Mouse (Mus musculus): Measurements from ENCODE around the gene Them5. TPM values are rescaled to one million over a fixed set of nuclear protein-coding genes. Genes with fewer than 3 reads are reported as not detected.

The Them5 gene
- polyA plus RNA-seq, 1 experiment from 2014 or later = not detected

- H3K9me3 ChIP-seq (ENCODE audit: control insufficient read depth, low read length) = no peaks in the 10 kb centered on the region
- no peaks in the 10 kb centered on the region for H3K27me3 ChIP-seq (ENCODE audit: control insufficient read depth, insufficient read depth, low read length)
- no peaks in the 10 kb centered on the region for H3K36me3 ChIP-seq (replicated peaks; ENCODE audit: control insufficient read depth, insufficient read depth)
- H3K27ac ChIP-seq = no peak overlapping the region
- ATAC-seq (ENCODE audit: low FRiP score) (no peak), DNase-seq (ENCODE audit: low spot score) (no peak)
- H3K4me2 ChIP-seq (replicated peaks) = no peak overlapping the region
- H3K9ac ChIP-seq = no peak overlapping the region
- H3K4me3 ChIP-seq (replicated peaks; ENCODE audit: low read length) = no peak overlapping the region
- peaks cover 13% of the 10 kb centered on the region; the same call in 1 of the 2 replicates for H3K4me1 ChIP-seq (replicated peaks; ENCODE audit: control insufficient read depth, insufficient read depth, low read length)
Measured at GRCm38 (mm10) chr3:94374636-94375035, 32.7 kb downstream of the Them5 start.

DNA sequence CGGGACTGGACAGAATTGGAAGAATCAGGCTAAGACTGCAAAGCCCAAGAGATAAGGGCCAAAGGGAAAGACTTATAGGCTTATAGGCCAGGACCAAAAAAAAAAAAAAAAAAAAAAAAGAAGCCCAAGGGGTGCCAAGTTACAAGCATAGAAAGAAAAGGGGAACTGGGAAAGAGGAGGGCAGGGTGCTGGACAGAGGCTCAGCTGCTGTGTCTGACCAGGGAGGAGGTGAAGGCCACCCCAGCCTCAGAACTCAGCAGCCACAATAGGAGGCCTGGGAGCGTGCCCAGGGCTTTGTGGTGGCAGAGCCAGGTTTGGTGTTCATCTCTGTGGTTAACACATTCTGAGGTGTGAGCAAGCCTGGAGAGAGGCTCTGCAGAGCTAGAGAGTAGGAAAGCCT lies 33.2 kb downstream of the Them5 start:
- DNase-seq (ENCODE audit: low spot score) (no peak), ATAC-seq (ENCODE audit: low FRiP score) (no peak)
- 76% methylated on average over 2 of the region's 2 CpGs for WGBS
- H3K4me2 ChIP-seq (replicated peaks) = no peak overlapping the region
- no peak overlapping the region for H3K27ac ChIP-seq
- peaks cover 13% of the 10 kb centered on the region; the same call in 1 of the 2 replicates for H3K4me1 ChIP-seq (replicated peaks; ENCODE audit: control insufficient read depth, insufficient read depth, low read length)
- no peak overlapping the region for H3K4me3 ChIP-seq (replicated peaks; ENCODE audit: low read length)
- no peak overlapping the region for H3K9ac ChIP-seq
- H3K9me3 ChIP-seq (ENCODE audit: control insufficient read depth, low read length) = no peaks in the 10 kb centered on the region
- H3K27me3 ChIP-seq (ENCODE audit: control insufficient read depth, insufficient read depth, low read length) = no peaks in the 10 kb centered on the region
- H3K36me3 ChIP-seq (replicated peaks; ENCODE audit: control insufficient read depth, insufficient read depth) = no peaks in the 10 kb centered on the region

DNA sequence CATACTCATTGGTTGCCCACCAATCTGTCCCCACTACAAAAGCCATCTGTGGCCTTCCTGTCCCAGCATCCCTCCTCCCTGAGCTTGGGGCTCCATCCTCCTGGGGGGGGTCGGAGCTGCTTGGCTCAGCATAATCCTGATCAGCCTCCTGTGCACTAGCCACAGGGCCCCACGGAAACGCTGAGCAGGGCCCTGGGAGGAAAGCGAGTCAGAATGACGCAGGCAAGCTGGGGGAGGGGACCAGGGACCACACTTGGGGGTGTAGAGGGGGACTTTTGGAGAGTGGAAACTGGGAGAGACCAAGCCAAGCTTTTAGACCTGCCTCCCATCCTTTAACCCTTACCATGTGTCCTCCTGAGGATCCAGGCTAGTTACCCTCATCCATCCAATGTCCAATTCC lies 34.0 kb downstream of the Them5 start:
- no peak overlapping the region for H3K4me2 ChIP-seq (replicated peaks)
- peaks cover 13% of the 10 kb centered on the region; the same call in 1 of the 2 replicates for H3K4me1 ChIP-seq (replicated peaks; ENCODE audit: control insufficient read depth, insufficient read depth, low read length)
- H3K4me3 ChIP-seq (replicated peaks; ENCODE audit: low read length) = no peak overlapping the region
- WGBS = 57% methylated on average over 5 of the region's 5 CpGs
- ATAC-seq (ENCODE audit: low FRiP score) (no peak), DNase-seq (ENCODE audit: low spot score) (no peak)
- H3K27ac ChIP-seq = no peak overlapping the region
- H3K27me3 ChIP-seq (ENCODE audit: control insufficient read depth, insufficient read depth, low read length) = no peaks in the 10 kb centered on the region
- no peaks in the 10 kb centered on the region for H3K36me3 ChIP-seq (replicated peaks; ENCODE audit: control insufficient read depth, insufficient read depth)
- no peak overlapping the region for H3K9ac ChIP-seq
- no peaks in the 10 kb centered on the region for H3K9me3 ChIP-seq (ENCODE audit: control insufficient read depth, low read length)

DNA sequence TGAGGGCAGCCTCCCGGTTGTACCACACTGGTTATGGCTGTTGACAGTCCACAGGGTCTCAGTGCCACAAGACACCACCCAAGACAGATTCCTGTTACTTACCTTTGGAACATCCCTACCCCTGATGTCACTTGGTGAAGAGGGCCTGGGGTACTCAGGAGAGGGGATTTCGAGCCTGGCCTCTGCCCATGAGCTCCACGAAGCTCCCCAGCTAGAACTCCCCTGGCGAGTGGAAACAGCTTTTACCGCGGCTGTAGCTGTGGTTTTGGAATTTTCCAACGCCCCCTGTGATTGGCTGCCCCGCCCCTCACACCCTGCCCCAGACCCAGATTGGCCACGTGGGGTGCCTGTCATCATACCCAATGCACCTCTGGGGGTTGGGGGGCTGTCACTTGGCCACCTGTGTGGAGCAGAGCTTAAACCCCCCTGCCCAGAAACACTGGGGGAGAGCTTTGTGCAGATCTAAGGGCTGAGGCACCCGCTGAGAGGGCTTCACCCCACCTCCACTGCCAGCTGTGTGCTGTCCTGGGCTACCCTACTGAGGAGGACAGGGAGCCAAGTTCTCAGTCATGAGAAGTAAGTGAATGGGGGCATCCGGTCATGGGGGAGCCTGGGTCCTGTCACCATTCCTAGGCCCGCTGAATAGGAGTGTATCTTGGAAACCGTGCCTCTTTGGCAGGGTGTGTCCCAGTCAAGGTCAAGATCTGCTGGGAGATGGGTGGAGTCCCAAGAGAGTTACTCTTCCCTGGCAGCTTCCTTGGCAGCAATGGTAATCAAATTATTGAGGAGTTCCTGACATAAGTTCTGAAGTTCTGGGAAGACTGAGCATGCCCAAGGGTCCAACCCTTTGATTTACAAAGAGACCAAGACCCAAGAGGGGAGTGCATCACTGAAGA lies 35.4 kb downstream of the Them5 start:
- no peaks in the 10 kb centered on the region for H3K36me3 ChIP-seq (replicated peaks; ENCODE audit: control insufficient read depth, insufficient read depth)
- no peaks in the 10 kb centered on the region for H3K27me3 ChIP-seq (ENCODE audit: control insufficient read depth, insufficient read depth, low read length)
- no peak overlapping the region for H3K4me2 ChIP-seq (replicated peaks)
- DNase-seq (ENCODE audit: low spot score) = no peak
- 26% methylated on average over 13 of the region's 13 CpGs for WGBS
- no peak overlapping the region for H3K27ac ChIP-seq
- no peaks in the 10 kb centered on the region for H3K9me3 ChIP-seq (ENCODE audit: control insufficient read depth, low read length)
- ATAC-seq (ENCODE audit: low FRiP score) = no peak
- peaks cover 9% of the 10 kb centered on the region; the same call in 1 of the 2 replicates for H3K4me1 ChIP-seq (replicated peaks; ENCODE audit: control insufficient read depth, insufficient read depth, low read length)
- H3K9ac ChIP-seq = no peak overlapping the region
- no peak overlapping the region for H3K4me3 ChIP-seq (replicated peaks; ENCODE audit: low read length)

DNA sequence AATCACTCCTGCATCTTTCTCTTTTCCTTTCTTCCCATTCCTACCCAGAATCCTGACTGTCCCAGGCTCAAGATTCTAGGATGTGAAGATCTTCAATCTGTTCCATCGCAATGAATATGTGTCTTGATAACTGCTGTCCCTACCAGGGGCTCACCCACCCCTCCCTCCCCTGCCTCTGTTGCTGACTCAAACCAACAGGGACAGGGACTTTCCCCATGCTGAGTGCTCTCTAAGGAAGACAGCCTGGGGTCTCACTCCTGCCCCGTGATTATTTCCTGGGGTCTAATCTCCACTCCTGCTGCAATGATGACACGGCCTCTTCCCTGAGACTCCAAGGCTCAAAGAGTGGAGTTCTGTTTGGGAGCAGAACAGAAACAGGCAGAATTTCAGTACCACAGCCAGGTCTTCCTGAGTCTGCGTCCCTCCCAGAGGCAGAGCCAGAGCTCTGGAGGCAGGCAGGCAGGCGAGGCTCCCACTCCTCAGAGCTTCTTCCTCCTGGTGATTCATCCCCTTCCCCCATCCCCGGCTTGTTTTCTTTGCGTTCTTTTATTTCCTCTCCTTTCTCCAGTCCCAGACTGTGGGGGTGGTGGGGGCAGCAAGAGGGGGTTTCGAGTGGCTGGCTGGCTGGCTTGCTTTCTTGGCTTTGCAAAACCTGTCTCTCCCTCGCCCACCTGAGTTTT lies 38.1 kb downstream of the Them5 start:
- 30% methylated on average over 9 of the region's 9 CpGs for WGBS
- no peaks in the 10 kb centered on the region for H3K9me3 ChIP-seq (ENCODE audit: control insufficient read depth, low read length)
- ATAC-seq (ENCODE audit: low FRiP score) (no peak), DNase-seq (ENCODE audit: low spot score) (no peak)
- no peaks in the 10 kb centered on the region for H3K4me1 ChIP-seq (replicated peaks; ENCODE audit: control insufficient read depth, insufficient read depth, low read length)
- H3K9ac ChIP-seq = no peak overlapping the region
- no peaks in the 10 kb centered on the region for H3K36me3 ChIP-seq (replicated peaks; ENCODE audit: control insufficient read depth, insufficient read depth)
- H3K4me2 ChIP-seq (replicated peaks) = no peak overlapping the region
- no peak overlapping the region for H3K4me3 ChIP-seq (replicated peaks; ENCODE audit: low read length)
- H3K27me3 ChIP-seq (ENCODE audit: control insufficient read depth, insufficient read depth, low read length) = no peaks in the 10 kb centered on the region
- no peak overlapping the region for H3K27ac ChIP-seq

GRCm38 (mm10) chr3:94382308-94382707 lies 40.4 kb downstream of the Them5 start:
- ATAC-seq (ENCODE audit: low FRiP score) (no peak), DNase-seq (ENCODE audit: low spot score) (no peak)
- Histone ChIP-seq H3K9ac (no peak overlapping the region), H3K36me3 (replicated peaks; ENCODE audit: control insufficient read depth, insufficient read depth) (no peaks in the 10 kb centered on the region), H3K4me1 (replicated peaks; ENCODE audit: control insufficient read depth, insufficient read depth, low read length) (no peaks in the 10 kb centered on the region), H3K9me3 (ENCODE audit: control insufficient read depth, low read length) (no peaks in the 10 kb centered on the region), H3K4me3 (replicated peaks; ENCODE audit: low read length) (no peak overlapping the region), H3K27ac (no peak overlapping the region), H3K4me2 (replicated peaks) (no peak overlapping the region), H3K27me3 (ENCODE audit: control insufficient read depth, insufficient read depth, low read length) (no peaks in the 10 kb centered on the region)
- WGBS = 80% methylated on average over 5 of the region's 5 CpGs

DNA sequence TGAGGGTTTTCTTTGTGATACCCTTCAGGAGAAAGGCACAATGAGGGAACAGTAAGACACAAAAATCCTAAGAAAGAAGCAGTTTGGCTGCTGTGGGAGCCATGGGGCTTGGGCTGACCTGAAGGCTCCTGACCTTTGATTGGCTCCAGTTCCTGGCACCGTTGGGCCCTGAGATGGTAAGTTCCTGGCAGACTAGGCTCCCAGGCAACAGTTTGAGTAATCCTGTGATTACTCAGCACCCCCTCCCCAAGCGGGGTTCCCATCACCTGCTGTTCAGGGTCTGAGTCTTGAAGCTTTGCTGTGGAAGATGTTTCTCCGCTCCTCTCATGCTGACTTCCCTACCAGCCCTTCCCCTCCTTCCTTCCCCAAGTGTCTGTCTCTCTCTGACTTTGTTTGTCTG lies 41.6 kb downstream of the Them5 start:
- DNase-seq (ENCODE audit: low spot score) = no peak
- H3K36me3 ChIP-seq (replicated peaks; ENCODE audit: control insufficient read depth, insufficient read depth) = no peaks in the 10 kb centered on the region
- no peak for ATAC-seq (ENCODE audit: low FRiP score)
- H3K4me3 ChIP-seq (replicated peaks; ENCODE audit: low read length) = no peak overlapping the region
- no peak overlapping the region for H3K9ac ChIP-seq
- 88% methylated on average over 3 of the region's 3 CpGs for WGBS
- no peaks in the 10 kb centered on the region for H3K9me3 ChIP-seq (ENCODE audit: control insufficient read depth, low read length)
- H3K4me2 ChIP-seq (replicated peaks) = no peak overlapping the region
- no peak overlapping the region for H3K27ac ChIP-seq
- no peaks in the 10 kb centered on the region for H3K27me3 ChIP-seq (ENCODE audit: control insufficient read depth, insufficient read depth, low read length)
- no peaks in the 10 kb centered on the region for H3K4me1 ChIP-seq (replicated peaks; ENCODE audit: control insufficient read depth, insufficient read depth, low read length)

DNA sequence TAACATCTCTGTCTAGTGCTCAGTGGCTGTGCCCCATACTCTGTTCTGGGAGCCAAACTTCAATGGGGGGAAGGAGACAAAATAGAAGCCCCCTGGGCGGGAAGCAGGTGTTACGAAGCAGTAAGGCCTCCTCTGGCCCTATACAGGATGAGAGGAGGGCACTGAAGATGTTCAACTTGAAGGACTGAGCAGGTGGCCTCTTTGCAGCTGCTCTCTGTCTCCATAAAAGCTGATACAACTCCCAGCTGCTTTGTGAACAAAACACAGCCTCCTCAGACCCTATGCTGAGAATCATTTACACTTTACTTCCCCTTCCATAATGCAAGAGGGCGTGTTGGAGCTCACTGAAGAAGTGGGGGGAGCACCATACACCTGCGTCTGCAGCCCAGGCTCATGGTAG lies 44.8 kb downstream of the Them5 start:
- no peaks in the 10 kb centered on the region for H3K36me3 ChIP-seq (replicated peaks; ENCODE audit: control insufficient read depth, insufficient read depth)

GRCm38 (mm10) chr3:94387391-94387790 lies 45.5 kb downstream of the Them5 start:
- WGBS = 93% methylated on average over 10 of the region's 10 CpGs

More for the DNA sequence above, 44.8 kb downstream of the Them5 start:
- H3K9me3 ChIP-seq (ENCODE audit: control insufficient read depth, low read length) = no peaks in the 10 kb centered on the region
- no peak overlapping the region for H3K27ac ChIP-seq
- ATAC-seq (ENCODE audit: low FRiP score) = no peak
- no peak for DNase-seq (ENCODE audit: low spot score)
- 74% methylated on average over 4 of the region's 4 CpGs for WGBS
- H3K9ac ChIP-seq = no peak overlapping the region
- no peaks in the 10 kb centered on the region for H3K4me1 ChIP-seq (replicated peaks; ENCODE audit: control insufficient read depth, insufficient read depth, low read length)
- H3K27me3 ChIP-seq (ENCODE audit: control insufficient read depth, insufficient read depth, low read length) = no peaks in the 10 kb centered on the region
- H3K4me3 ChIP-seq (replicated peaks; ENCODE audit: low read length) = no peak overlapping the region
- H3K4me2 ChIP-seq (replicated peaks) = no peak overlapping the region

More at GRCm38 (mm10) chr3:94387391-94387790, 45.5 kb downstream of the Them5 start:
- H3K9ac ChIP-seq = no peak overlapping the region
- no peak overlapping the region for H3K4me3 ChIP-seq (replicated peaks; ENCODE audit: low read length)
- no peaks in the 10 kb centered on the region for H3K27me3 ChIP-seq (ENCODE audit: control insufficient read depth, insufficient read depth, low read length)
- H3K4me1 ChIP-seq (replicated peaks; ENCODE audit: control insufficient read depth, insufficient read depth, low read length) = no peaks in the 10 kb centered on the region
- H3K4me2 ChIP-seq (replicated peaks) = no peak overlapping the region
- H3K36me3 ChIP-seq (replicated peaks; ENCODE audit: control insufficient read depth, insufficient read depth) = no peaks in the 10 kb centered on the region
- DNase-seq (ENCODE audit: low spot score) = no peak
- H3K27ac ChIP-seq = no peak overlapping the region
- no peaks in the 10 kb centered on the region for H3K9me3 ChIP-seq (ENCODE audit: control insufficient read depth, low read length)
- ATAC-seq (ENCODE audit: low FRiP score) = no peak

All from hindbrain, embryonic 14.5 days (tissue).